Mouse (Mus musculus) right cerebral cortex, postnatal 36 days (tissue): ENCODE measurements around the gene Tshb.

Source experiments
- DNase-seq, 2 experiments: peaks; one replicate each; pipeline ENCODE4 v3.0.0; 2022; ENCODE audit warnings: low spot score in 2 of 2, mixed read lengths in 1 of 2

Gene Tshb

GRCm38 (mm10) chr3:102782618-102783017, at the start of gene Tshb:
Tshb (minus strand) TSS chr3:102782718.
- DNase-seq: no peak

GRCm38 (mm10) chr3:102803937-102804336, 21.4 kb upstream of the Tshb start:
- DNase-seq: peak; percentile 50 to 53

- no peak for DNase-seq
Observed at GRCm38 (mm10) chr3:102787369-102787768, 4.9 kb upstream of the Tshb start.

GRCm38 (mm10) chr3:102773018-102773417, 9.5 kb downstream of the Tshb start:
- no peak for DNase-seq

- no peak for DNase-seq
Observed at GRCm38 (mm10) chr3:102764850-102765249, 17.7 kb downstream of the Tshb start.

- DNase-seq: no peak
Observed at GRCm38 (mm10) chr3:102763713-102764400, 18.7 kb downstream of the Tshb start.

GRCm38 (mm10) chr3:102762388-102762787, 20.1 kb downstream of the Tshb start:
- no peak for DNase-seq

GRCm38 (mm10) chr3:102760236-102760635, 22.3 kb downstream of the Tshb start:
- no peak for DNase-seq

- no peak for DNase-seq
Observed at GRCm38 (mm10) chr3:102757019-102757418, 25.5 kb downstream of the Tshb start.

GRCm38 (mm10) chr3:102755801-102756200, 26.7 kb downstream of the Tshb start:
- DNase-seq: no peak

GRCm38 (mm10) chr3:102752457-102752856, 30.1 kb downstream of the Tshb start:
- DNase-seq: no peak

GRCm38 (mm10) chr3:102752053-102752452, 30.5 kb downstream of the Tshb start:
- no peak for DNase-seq

GRCm38 (mm10) chr3:102751536-102751935, 31.0 kb downstream of the Tshb start:
- no peak for DNase-seq

GRCm38 (mm10) chr3:102751136-102751535, 31.4 kb downstream of the Tshb start:
- no peak for DNase-seq

- DNase-seq: no peak
Observed at GRCm38 (mm10) chr3:102748686-102749085, 33.8 kb downstream of the Tshb start.

GRCm38 (mm10) chr3:102748038-102748437, 34.5 kb downstream of the Tshb start:
- DNase-seq: no peak

GRCm38 (mm10) chr3:102746174-102746573, 36.3 kb downstream of the Tshb start:
- no peak for DNase-seq

GRCm38 (mm10) chr3:102744657-102745056, 37.9 kb downstream of the Tshb start:
- no peak for DNase-seq

- DNase-seq: no peak
Observed at GRCm38 (mm10) chr3:102743781-102744471, 38.6 kb downstream of the Tshb start.

- no peak for DNase-seq
Observed at GRCm38 (mm10) chr3:102743202-102743601, 39.3 kb downstream of the Tshb start.

GRCm38 (mm10) chr3:102742725-102743124, 39.8 kb downstream of the Tshb start:
- no peak for DNase-seq

- no peak for DNase-seq
Observed at GRCm38 (mm10) chr3:102738926-102739325, 43.6 kb downstream of the Tshb start.

- DNase-seq: no peak
Observed at GRCm38 (mm10) chr3:102738161-102738901, 44.2 kb downstream of the Tshb start.
